Mouse (Mus musculus) kidney, adult 2 months (tissue): Measurements from ENCODE around the gene Dock7.

Experiments
- CTCF ChIP-seq: fragments of 200-500 bp; conservative IDR thresholded peaks from 2 replicates; pipeline ENCODE4 v1.5.1; 2011; ENCODE audit warnings: low read depth, mild to moderate bottlenecking, control low read depth, low read length, moderate library complexity, mixed read lengths; ENCODE audit not compliant: insufficient read depth, insufficient read length
- POLR2A ChIP-seq: fragments of 200-500 bp; IDR thresholded peaks from one replicate; pipeline ENCODE4 v1.6.1; 2011; ENCODE audit warnings: low read depth, low read length, control low read depth

DNA sequence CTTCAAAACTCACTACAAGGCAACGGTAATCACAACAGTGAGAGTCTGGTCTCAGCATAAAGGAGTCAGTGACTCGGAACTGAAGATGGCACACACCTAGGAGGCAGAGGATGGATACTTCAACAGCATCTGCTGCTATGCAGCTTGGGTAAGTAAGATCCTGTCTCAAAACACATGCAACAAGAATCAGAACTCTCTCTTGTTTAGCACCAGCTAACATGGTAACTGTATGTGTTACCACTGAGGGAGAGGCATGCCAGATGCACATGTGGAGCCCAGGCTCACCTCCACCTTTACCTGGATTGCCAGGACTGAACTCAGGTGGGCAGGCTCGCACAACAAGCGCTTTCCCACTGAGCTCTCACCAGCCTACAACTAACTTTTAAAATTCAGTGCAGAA lies 11.9 kb downstream of the Dock7 start:
- TF ChIP-seq CTCF = no peak
- TF ChIP-seq POLR2A = no peak
